Mouse (Mus musculus) forebrain, embryonic 10.5 days (tissue): ENCODE measurements at regions not wholly inside any gene's neighbourhood (a gene's known extent, or its start where the extent isn't known, plus 50 kb on each side); places are given as distances from the start of the nearest gene placed in this dataset.
A peak's percentile ranks its signal among the peaks of the same experiment; 100 is the strongest.

ENCODE experiments used
- DNase-seq: peaks from one replicate; pipeline ENCODE4 v3.0.0-alpha.2; 2017; ENCODE audit warnings: low spot score; ENCODE audit errors: extremely low spot score
- H3K27ac ChIP-seq: fragments of 300-500 bp; sonication (generic); 2 replicates; pipeline ENCODE4 v1.5.1; 2016; ENCODE audit warnings: mild to moderate bottlenecking
- H3K27me3 ChIP-seq: fragments of 300-500 bp; sonication (generic); 2 replicates; pipeline ENCODE4 v1.6.1; 2016; ENCODE audit warnings: mild to moderate bottlenecking; ENCODE audit not compliant: poor library complexity, severe bottlenecking
- H3K36me3 ChIP-seq: fragments of 300-500 bp; sonication (generic); replicated peaks from 2 replicates; pipeline ENCODE4 v1.6.1; 2016; ENCODE audit warnings: mild to moderate bottlenecking, moderate library complexity
- H3K4me1 ChIP-seq: fragments of 300-500 bp; sonication (generic); 2 replicates; pipeline ENCODE4 v1.6.1; 2016
- H3K4me3 ChIP-seq: fragments of 300-500 bp; sonication (generic); 2 replicates; pipeline ENCODE4 v1.5.1; 2016; ENCODE audit warnings: mild to moderate bottlenecking, moderate library complexity
- H3K9me3 ChIP-seq: fragments of 300-500 bp; sonication (generic); 2 replicates; pipeline ENCODE4 v1.6.1; 2016; ENCODE audit warnings: mild to moderate bottlenecking, moderate library complexity
- WGBS: fragments of 180-500 bp; shearing (Covaris S2); methylation state at CpG from one replicate; pipeline ENCODE4 v1.1.7; 2016; 5-methylcytosine and 5-hydroxymethylcytosine counted together

DNA sequence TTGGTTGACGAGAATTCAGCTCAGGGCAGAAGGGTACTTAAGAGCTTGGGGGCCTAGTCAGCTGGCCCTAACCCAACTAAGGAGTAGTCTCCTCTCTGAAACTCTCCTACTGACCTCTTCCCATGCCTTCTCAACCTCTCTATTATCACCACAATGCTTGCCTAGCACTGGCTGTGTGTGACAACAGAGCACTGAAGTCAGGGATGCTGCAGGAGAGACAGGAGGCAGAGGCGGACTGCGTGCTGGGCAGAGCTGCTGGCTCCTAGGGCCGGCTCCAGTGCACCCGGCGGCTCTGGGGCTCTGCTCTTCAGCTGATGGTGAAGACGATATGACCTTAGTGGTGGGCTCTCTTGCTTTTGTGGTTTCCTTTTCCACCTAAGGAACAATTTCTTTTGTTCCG lies 72.6 kb downstream of the Zfp36l2 start:
- 69% methylated on average over 8 of the region's 8 CpGs for WGBS
- Histone ChIP-seq H3K36me3 (no peaks in the 10 kb centered on the region), H3K4me3 (no peak overlapping the region), H3K27ac (peak overlapping the region; percentile 35; the same call in 1 of the 2 replicates), H3K27me3 (peaks cover 17% of the 10 kb centered on the region; the same call in 1 of the 2 replicates), H3K4me1 (peaks cover 65% of the 10 kb centered on the region), H3K9me3 (no peaks in the 10 kb centered on the region)
- no peak for DNase-seq

DNA sequence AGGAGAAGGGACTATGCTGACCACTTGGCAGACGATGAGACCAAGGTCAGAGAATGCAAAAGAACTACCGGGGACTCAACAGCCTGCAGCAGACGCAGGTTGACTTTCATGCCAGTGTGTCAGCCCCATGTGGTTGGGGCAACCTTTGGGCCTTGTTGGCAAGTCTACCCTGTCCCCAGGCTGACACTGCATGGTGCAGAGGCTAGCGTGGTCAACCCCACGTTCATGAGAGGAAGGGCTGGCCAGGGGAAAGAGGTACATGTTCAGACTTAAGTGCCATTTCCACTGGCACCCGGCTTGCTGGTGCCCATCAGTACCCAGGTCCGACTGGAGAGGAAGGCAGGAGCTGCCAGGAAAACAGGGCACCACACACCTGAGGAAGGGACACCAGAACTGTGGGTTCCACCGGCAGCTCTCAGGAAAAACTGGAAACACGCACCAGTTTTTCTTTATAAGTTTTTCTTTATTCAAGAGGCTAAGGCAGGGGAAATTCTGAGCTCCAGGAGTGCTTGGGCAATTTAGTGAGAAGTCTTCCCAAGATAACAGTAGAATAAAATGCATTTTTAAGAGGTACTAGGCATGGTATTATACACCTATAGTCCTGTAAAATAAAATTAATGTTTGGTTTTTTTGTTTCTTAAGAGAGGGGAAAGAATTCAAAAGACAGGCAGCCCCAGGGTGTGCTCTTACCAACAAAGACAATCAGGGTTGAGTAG lies 73.3 kb downstream of the Zfp36l2 start:
- DNase-seq = no peak
- Histone ChIP-seq H3K4me1 (peaks cover 58% of the 10 kb centered on the region), H3K27me3 (peaks cover 17% of the 10 kb centered on the region; the same call in 1 of the 2 replicates), H3K4me3 (no peak overlapping the region), H3K9me3 (no peaks in the 10 kb centered on the region), H3K27ac (peak overlapping the region; percentile 78), H3K36me3 (no peaks in the 10 kb centered on the region)
- WGBS = 70% methylated on average over 9 of the region's 9 CpGs

DNA sequence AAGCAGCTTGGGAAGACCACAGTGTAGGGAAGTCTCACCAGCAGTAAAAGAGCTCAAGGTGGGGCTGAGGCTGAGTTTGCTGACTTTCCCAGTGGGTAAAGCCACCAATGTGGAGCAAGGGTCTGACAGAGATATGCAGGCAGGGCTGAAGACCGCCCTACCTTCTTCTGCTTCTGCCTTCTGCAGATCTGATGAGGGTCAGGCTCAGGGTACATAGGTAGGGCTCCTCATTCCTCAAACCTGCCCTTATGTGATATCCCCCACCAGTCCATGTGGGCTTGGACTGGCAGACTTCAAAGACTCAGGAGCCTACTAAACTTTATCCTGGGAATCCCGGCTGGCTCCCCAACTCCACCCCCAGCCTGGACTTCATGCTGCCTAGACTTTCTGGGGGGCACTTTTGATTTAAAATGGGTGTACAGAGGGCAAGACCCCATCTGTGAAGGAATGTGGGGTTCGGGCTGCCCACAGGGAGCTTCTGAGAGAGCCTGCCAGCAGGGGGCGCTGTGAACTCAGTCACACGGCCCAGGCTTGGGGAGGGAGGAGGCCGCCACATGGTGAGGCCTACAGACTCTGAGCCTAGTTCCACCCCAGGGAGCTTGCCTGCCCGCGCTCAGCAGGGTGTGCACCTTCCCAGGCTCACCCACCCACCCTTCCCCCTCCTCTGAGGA lies 74.0 kb downstream of the Zfp36l2 start:
- H3K4me1 ChIP-seq = peaks cover 51% of the 10 kb centered on the region
- H3K27ac ChIP-seq = peak overlapping the region; percentile 78
- DNase-seq = peak; percentile 76
- peaks cover 17% of the 10 kb centered on the region; the same call in 1 of the 2 replicates for H3K27me3 ChIP-seq
- no peaks in the 10 kb centered on the region for H3K9me3 ChIP-seq
- H3K36me3 ChIP-seq = no peaks in the 10 kb centered on the region
- 20% methylated on average over 8 of the region's 8 CpGs for WGBS
- no peak overlapping the region for H3K4me3 ChIP-seq

DNA sequence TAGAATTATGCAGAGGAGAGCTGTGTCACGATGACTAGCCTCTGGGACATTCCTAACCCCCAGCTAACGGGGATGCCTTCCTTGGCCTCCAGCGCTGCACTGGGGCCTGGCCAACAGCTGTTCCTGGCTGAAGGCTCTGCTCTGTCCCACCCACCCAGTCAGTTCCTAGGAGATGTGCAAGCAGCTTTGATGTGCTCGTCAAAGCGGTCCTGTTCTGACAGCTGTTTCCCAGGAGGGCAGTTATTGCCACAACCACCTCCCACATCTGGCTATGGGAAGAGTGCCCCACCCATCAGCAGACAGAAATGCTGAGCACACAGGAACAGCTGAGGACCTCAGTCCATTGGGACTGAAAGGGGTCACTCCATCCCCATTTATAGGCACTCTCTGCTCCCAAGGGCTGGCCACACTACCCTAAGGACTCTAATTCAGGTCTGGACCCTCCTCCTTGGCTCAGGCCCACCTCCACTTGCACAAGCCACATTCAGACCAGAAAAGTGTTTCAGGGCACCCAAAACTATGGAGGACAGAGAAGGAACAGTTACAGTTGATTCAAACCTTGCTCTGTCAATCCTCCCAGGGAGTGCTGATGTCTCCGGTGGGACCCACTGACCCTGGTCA lies 75.2 kb downstream of the Zfp36l2 start:
- peaks cover 39% of the 10 kb centered on the region for H3K4me1 ChIP-seq
- no peaks in the 10 kb centered on the region for H3K9me3 ChIP-seq
- no peak overlapping the region for H3K4me3 ChIP-seq
- H3K36me3 ChIP-seq = no peaks in the 10 kb centered on the region
- H3K27ac ChIP-seq = peak overlapping the region; percentile 66
- 43% methylated on average over 6 of the region's 6 CpGs for WGBS
- H3K27me3 ChIP-seq = peaks cover 17% of the 10 kb centered on the region; the same call in 1 of the 2 replicates
- DNase-seq = no peak

DNA sequence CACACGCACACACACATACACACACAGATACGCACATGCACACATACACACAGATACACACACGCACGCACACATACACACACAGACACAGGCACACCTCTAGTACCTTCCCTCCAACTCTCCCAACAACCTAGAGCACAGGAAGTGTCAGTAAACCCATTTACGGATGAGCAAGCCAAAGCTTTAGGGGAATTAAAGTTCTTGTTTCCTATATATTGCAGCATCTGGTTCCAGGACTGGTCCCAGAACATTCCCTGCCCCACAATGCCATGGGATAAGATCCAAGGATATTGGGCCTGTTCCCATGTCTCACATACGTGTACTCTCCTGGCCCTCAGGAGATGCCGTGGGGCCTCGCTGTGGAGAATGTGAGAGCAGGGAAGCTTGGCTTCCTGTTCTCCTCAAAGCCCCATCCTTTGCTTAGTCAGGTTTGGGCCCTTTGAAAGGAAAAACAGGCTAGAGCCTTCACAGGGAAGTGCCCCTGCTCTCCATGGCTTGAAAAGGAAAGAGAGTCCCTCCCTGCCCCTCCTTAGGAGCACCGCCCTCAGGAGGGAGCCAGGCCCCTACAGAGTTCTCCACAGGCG lies 75.9 kb downstream of the Zfp36l2 start:
- Histone ChIP-seq H3K9me3 (no peaks in the 10 kb centered on the region), H3K36me3 (no peaks in the 10 kb centered on the region), H3K27ac (peak overlapping the region; percentile 66), H3K4me3 (no peak overlapping the region), H3K27me3 (peaks cover 17% of the 10 kb centered on the region; the same call in 1 of the 2 replicates), H3K4me1 (peaks cover 41% of the 10 kb centered on the region)
- DNase-seq = no peak
- 77% methylated on average over 10 of the region's 10 CpGs for WGBS

DNA sequence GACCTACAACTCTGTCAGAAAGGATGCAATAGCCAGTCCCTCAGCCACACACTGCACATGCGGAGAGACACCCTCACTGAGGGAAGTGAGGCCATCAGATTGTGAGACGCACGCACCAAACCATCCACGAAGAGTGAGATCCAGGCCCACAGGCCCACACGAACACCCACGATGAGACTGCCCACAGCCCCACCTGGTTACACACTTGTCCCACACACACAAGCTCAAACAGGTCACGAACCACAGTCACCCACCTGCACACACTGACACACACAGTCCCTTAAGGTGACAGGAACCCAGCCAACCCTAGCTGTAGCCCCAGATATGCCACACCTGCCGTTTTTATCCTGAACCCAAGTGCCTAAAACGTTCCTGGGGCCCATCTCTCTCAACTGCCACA lies 76.8 kb downstream of the Zfp36l2 start:
- no peak for DNase-seq
- H3K27me3 ChIP-seq = peaks cover 14% of the 10 kb centered on the region; the same call in 1 of the 2 replicates
- no peak overlapping the region for H3K4me3 ChIP-seq
- H3K9me3 ChIP-seq = no peaks in the 10 kb centered on the region
- peak overlapping the region; percentile 56 for H3K27ac ChIP-seq
- WGBS = 88% methylated on average over 9 of the region's 9 CpGs
- peaks cover 44% of the 10 kb centered on the region for H3K4me1 ChIP-seq
- H3K36me3 ChIP-seq = no peaks in the 10 kb centered on the region

DNA sequence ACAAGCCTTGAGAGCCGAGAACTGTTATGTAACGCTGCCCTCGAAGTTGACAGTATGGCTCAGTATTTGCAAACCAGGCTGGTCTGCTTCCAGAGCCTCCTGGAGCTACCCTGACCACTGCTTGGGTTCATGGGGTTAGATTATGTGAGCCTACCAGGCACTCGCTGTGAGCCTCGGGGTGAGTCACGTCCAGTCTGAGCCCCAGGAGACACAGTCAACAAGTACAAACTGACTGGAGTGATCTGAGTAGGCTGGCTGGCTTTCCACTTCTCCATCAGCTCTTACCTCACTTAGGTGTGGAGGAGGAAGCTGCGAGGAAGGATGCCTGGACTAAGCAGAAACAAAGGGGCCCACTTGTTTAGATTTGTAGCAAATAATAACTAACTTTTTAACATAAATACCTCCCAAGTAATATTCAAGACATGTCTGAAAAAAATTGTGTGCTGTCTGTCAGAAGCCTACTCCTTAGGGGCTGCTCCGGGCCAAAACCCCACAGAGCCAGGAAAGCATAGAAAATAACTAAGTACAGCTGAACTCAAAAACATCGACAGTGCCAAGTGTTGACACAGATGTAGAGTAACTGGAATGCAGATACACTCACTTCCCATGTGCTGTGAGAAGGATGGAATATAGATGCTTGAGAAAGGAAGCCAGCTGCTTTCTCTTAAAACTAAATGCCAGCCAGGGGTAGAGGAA lies 77.6 kb downstream of the Zfp36l2 start:
- WGBS = 79% methylated on average over 9 of the region's 9 CpGs
- H3K27ac ChIP-seq = peak overlapping the region; percentile 54; the same call in 1 of the 2 replicates

DNA sequence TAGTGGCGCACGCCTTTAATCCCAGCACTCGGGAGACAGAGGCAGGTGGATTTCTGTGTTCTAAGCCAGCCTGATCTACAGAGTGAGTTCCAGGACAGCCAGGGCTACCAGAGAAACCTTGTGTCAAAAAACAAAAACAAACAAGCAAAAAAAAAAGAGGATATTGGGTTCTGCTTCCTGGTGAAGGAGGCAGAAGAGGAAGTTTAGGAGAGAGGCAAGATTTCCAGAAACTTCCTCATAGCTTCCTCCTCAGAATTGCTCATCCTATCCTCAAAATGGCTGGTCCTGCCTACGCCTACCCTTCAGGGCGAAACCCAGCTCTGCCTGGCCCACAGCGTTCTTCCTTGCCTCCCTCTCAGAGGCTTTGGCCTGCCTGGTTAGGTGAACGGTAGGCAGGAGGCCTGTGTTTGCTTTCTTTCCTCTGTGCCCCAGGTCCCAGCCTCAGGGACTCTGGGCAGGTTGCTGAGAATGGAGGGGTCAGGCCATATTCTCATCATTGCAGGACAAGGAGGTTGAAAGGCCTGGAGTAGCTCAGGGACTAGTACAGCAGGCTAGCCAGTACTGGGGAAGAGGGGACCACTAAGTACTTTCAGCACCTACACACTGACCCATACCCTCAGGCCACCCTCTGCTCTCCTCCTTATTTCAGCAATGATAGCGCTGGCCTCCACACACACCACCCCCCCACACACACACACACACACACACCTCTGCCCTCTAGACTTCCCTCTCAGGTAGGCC lies 79.6 kb downstream of the Zfp36l2 start:
- H3K4me1 ChIP-seq = peaks cover 36% of the 10 kb centered on the region
- 90% methylated on average over 8 of the region's 8 CpGs for WGBS
- no peaks in the 10 kb centered on the region for H3K36me3 ChIP-seq
- DNase-seq = no peak
- H3K27me3 ChIP-seq = no peaks in the 10 kb centered on the region
- H3K27ac ChIP-seq = peak overlapping the region; percentile 66
- no peaks in the 10 kb centered on the region for H3K9me3 ChIP-seq
- H3K4me3 ChIP-seq = no peak overlapping the region

More for the DNA sequence above, 77.6 kb downstream of the Zfp36l2 start:
- Histone ChIP-seq H3K4me3 (no peak overlapping the region), H3K36me3 (no peaks in the 10 kb centered on the region), H3K9me3 (no peaks in the 10 kb centered on the region), H3K27me3 (0 out of 2 replicates have a peak, but pooled peaks cover 8% of the 10 kb centered on the region), H3K4me1 (peaks cover 40% of the 10 kb centered on the region)
- no peak for DNase-seq

DNA sequence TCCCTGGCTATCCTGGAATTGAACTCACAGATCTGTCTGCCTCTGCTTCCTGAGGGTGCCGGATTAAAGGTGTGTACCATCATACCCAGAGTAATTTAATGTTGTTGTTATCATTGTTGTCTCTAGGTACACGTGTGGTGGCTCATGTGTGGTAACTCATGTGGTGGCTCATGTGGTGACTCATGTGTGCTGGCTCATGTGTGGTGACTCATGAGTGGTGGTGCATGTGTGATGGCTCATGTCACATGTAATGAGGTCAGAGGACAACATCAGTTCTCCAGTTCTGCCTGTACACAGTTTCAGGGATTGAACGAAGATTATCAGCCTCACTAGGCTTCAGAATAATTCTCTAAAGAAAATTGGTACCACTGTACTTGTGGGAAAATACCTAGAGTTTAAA lies 80.2 kb downstream of the Zfp36l2 start:
- 91% methylated on average over 3 of the region's 3 CpGs for WGBS
- DNase-seq = no peak
- H3K36me3 ChIP-seq = no peaks in the 10 kb centered on the region
- no peaks in the 10 kb centered on the region for H3K9me3 ChIP-seq
- no peaks in the 10 kb centered on the region for H3K27me3 ChIP-seq
- H3K4me3 ChIP-seq = no peak overlapping the region
- 0 out of 2 replicates have a peak overlapping the region, but pooled peaks have one; percentile 66 for H3K27ac ChIP-seq
- peaks cover 34% of the 10 kb centered on the region for H3K4me1 ChIP-seq

DNA sequence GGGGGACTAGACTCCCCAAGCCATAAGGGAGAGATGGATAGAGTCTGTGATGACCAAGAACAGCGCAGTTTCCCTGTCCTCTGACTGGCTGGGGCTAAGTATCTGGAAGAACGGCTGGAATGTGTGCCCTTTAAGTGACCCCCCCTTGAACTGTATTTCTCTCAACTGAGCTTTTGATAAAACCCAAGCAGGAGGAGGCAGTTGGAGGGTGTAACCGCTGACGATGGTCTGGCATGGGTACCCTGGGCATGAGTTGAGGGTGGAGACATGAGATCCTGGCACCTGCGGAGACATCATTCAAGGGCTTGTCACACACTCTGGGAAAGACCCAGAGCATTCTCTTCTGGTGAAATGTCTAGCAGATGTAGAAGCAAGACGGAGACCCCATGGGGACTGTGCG lies 83.5 kb downstream of the Zfp36l2 start:
- Histone ChIP-seq H3K9me3 (no peaks in the 10 kb centered on the region), H3K27me3 (peaks cover 25% of the 10 kb centered on the region), H3K36me3 (no peaks in the 10 kb centered on the region), H3K4me3 (no peak overlapping the region), H3K4me1 (peaks cover 47% of the 10 kb centered on the region), H3K27ac (peak overlapping the region; percentile 57; the same call in 1 of the 2 replicates)
- 88% methylated on average over 7 of the region's 7 CpGs for WGBS
- no peak for DNase-seq

DNA sequence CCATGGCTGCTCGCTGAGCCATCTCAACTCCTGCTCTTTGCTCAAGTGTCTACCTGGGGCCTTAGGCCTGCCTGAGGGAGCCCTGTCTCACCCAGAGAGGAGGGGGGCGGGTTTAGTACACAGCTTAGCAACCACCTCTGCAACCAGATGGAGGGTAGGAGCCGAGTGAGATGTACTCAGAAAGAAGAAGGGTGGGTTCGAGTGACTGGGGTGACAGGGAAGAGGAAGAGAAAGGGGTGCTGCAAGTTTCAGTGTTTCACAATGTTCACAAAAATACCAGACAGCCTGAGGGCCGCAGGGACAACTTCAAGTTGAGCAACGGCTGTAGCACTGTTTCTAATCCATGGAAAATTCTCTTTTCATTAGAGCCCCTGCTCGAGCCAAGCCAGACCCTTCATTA lies 84.4 kb downstream of the Zfp36l2 start:
- Histone ChIP-seq H3K9me3 (no peaks in the 10 kb centered on the region), H3K36me3 (no peaks in the 10 kb centered on the region), H3K27me3 (peaks cover 34% of the 10 kb centered on the region), H3K4me1 (peaks cover 49% of the 10 kb centered on the region), H3K4me3 (no peak overlapping the region), H3K27ac (peak overlapping the region; percentile 57)
- WGBS = 78% methylated on average over 7 of the region's 7 CpGs
- no peak for DNase-seq

DNA sequence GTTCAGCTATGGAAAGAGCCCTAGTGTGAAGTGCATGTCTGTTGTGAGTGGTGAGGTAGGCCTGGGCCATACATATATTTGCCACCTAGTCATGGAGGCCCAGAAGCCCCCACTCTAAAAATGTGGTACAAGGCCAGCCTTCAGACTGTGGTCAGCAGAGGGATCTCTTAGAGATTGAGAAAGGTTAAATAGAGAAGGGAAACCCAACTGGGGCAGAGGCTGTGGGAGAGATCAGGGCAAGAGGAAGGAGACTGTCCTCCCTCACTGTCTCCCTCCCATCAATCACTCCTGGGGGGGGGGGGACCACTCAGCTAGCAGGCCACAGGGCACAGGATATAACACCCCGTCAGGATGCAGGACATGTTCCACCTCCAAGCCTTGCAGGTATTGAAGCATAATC lies 86.1 kb downstream of the Zfp36l2 start:
- Histone ChIP-seq H3K27me3 (peaks cover 51% of the 10 kb centered on the region), H3K4me3 (no peak overlapping the region), H3K9me3 (no peaks in the 10 kb centered on the region), H3K27ac (peak overlapping the region; percentile 77), H3K4me1 (peaks cover 61% of the 10 kb centered on the region), H3K36me3 (no peaks in the 10 kb centered on the region)
- WGBS = 80% methylated on average over 1 of the region's 1 CpGs
- DNase-seq = no peak
